ENCODE assay signal across 15 mouse cellular contexts in the genomic region with DNA sequence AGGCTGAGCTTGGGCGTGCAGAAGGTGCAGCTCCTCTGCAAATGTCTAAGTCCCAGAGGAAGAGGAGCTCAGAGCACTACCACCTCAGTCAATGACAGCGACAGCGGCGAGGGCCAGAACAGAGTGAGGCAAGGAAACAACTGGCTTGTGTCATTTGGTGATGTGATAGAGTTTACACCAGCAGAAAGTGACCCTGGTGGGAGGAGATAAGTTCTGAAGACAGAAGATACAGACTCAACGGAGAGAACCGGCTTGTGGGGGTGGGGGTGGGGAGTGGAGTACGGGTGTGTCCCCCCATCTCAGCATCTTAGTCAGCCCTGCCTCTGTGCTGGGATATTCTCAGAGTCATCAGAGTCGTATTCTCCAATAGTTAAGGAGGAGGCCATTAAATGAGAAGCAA. TPM values are rescaled to one million over a fixed set of nuclear protein-coding genes. Genes with fewer than 3 reads are reported as not detected.
A peak's percentile ranks its signal among the peaks of the same experiment; 100 is the strongest.
DNase-seq lines count a peak whose midpoint lies in the region; ATAC-seq and TF ChIP-seq lines count a peak whose summit lies in the region.
"Had no signal": no experiment of that assay in that cellular context is flagged by ENCODE, and none has a peak within 500 bp of the region (broad histone marks: within the 10 kb centered on the region; RNA-seq: fewer than 3 reads in every experiment).

No protein-coding gene starts in this region.

- no peaks in the 10 kb centered on the region for H3K27me3 ChIP-seq in liver, embryonic 13.5 days
- no peaks in the 10 kb centered on the region for H3K27me3 ChIP-seq in cerebellum, adult 2 months (ENCODE audit: control insufficient read depth, insufficient read depth, low read length)
- H3K27me3 ChIP-seq: embryonic facial prominence, embryonic 15.5 days; forebrain, embryonic 13.5 days had no signal

- TF ChIP-seq CTCF in cerebellum, adult 2 months (IDR thresholded peaks at IDR 0.05; ENCODE audit: borderline replicate concordance, insufficient read depth, low read depth, low read length) = no peak

- H3K36me3 ChIP-seq in liver, embryonic 13.5 days = no peaks in the 10 kb centered on the region
- H3K36me3 ChIP-seq: embryonic facial prominence, embryonic 15.5 days had no signal

- no peak for TF ChIP-seq POLR2A in cerebellum, adult 2 months (IDR thresholded peaks at IDR 0.05; ENCODE audit: borderline replicate concordance, insufficient read depth, low read length)

- H3K4me1 ChIP-seq in liver, embryonic 13.5 days (replicated peaks) = peaks cover 29% of the 10 kb centered on the region
- H3K4me1 ChIP-seq in cerebellum, adult 2 months (ENCODE audit: control insufficient read depth, insufficient read depth, low read length) = no peaks in the 10 kb centered on the region

- peak overlapping the region; percentile 41 for H3K4me2 ChIP-seq in liver, embryonic 13.5 days
- H3K4me2 ChIP-seq: embryonic facial prominence, embryonic 15.5 days; forebrain, embryonic 13.5 days had no signal

- no peaks in the 10 kb centered on the region for H3K9me3 ChIP-seq in liver, embryonic 13.5 days (replicated peaks)
- H3K9me3 ChIP-seq: embryonic facial prominence, embryonic 15.5 days; forebrain, embryonic 13.5 days had no signal

- 18% methylated on average over 8 of the region's 8 CpGs for WGBS in liver, embryonic 13.5 days (ENCODE audit: insufficient replicate concordance)
- WGBS in cerebellum, adult 2 months = 90% methylated on average over 8 of the region's 8 CpGs

- peak overlapping the region; percentile 80 for H3K27ac ChIP-seq in liver, embryonic 13.5 days
- H3K27ac ChIP-seq in cerebellum, adult 2 months (ENCODE audit: insufficient read depth, low read length) = no peak overlapping the region
- H3K27ac ChIP-seq: embryonic facial prominence, embryonic 15.5 days; forebrain, embryonic 13.5 days had no signal

- peak; percentile 26 to 46 for DNase-seq in spleen, postnatal 10 days (ENCODE audit: low spot score in 2 of 2)
- no peak for DNase-seq in spleen, adult 18-20 months
- DNase-seq in c-Kit-positive CD71-positive TER-119-positive erythroid progenitor cells, embryonic 14.5 days (ENCODE audit: low spot score) = peak; percentile 71
- peak; percentile 54 for DNase-seq in liver, embryonic 13.5 days
- peak; percentile 9 for DNase-seq in yolk sac, embryonic 10.5 days (ENCODE audit: low spot score)
- no peak for DNase-seq in cerebellum, adult 2 months
- no peak for DNase-seq in kidney, postnatal 4 days
- DNase-seq: embryo, embryonic 11 days; gastrocnemius, postnatal 36 days; kidney, adult 8-10 months; layer of hippocampus, postnatal 36 days; left cerebral cortex, postnatal 4 days; midbrain, embryonic 14.5 days had no signal

- peak; percentile 96 for ATAC-seq in liver, embryonic 13.5 days (ENCODE audit: low read depth)
- ATAC-seq: forebrain, embryonic 13.5 days had no signal

- no peak overlapping the region for H3K4me3 ChIP-seq in liver, embryonic 13.5 days (replicated peaks)
- H3K4me3 ChIP-seq in cerebellum, adult 2 months (replicated peaks; ENCODE audit: insufficient read depth, low read depth, low read length) = no peak overlapping the region
- H3K4me3 ChIP-seq: embryonic facial prominence, embryonic 15.5 days; forebrain, embryonic 13.5 days had no signal

- H3K9ac ChIP-seq in liver, embryonic 13.5 days = peak overlapping the region; percentile 41; the same call in 1 of the 2 replicates
- H3K9ac ChIP-seq: embryonic facial prominence, embryonic 15.5 days; forebrain, embryonic 13.5 days had no signal

RNA-seq across cellular contexts. Expression of gene Urb2, which starts 56.1 kb away (rescaled TPM):
- 2.5 and 4.0 TPM in 2 replicates for polyA plus RNA-seq in liver, embryonic 13.5 days (2015; fragmentation: Nextera tagmentation; extraction: Ambion mirVana)
- 6.9 and 7.3 TPM in 2 replicates for polyA plus RNA-seq in cerebellum, adult 2 months (2012; rRNA removed)

RNA-seq across cellular contexts. Expression of gene Taf5l, which starts 56.2 kb away (rescaled TPM):
- polyA plus RNA-seq in liver, embryonic 13.5 days (2015; fragmentation: Nextera tagmentation; extraction: Ambion mirVana) = 28.6 and 29.9 TPM in 2 replicates
- 18.9 TPM in 2 replicates for polyA plus RNA-seq in cerebellum, adult 2 months (2012; rRNA removed)

Comparison
In these comparisons a context has a peak if more than half of its experiments do, and no peak if none do; other contexts are left out.
1. DNase-seq: peak in spleen, postnatal 10 days (2 of 2), c-Kit-positive CD71-positive TER-119-positive erythroid progenitor cells, embryonic 14.5 days (single experiment), liver, embryonic 13.5 days (single experiment) and yolk sac, embryonic 10.5 days (single experiment); none in spleen, adult 18-20 months (0 of 2), cerebellum, adult 2 months (0 of 2) and kidney, postnatal 4 days (0 of 2).